Mouse (Mus musculus): ENCODE data around the gene Cd300e. TPM values are rescaled to one million over a fixed set of nuclear protein-coding genes. Genes with fewer than 3 reads are reported as not detected.

The Cd300e gene
- polyA plus RNA-seq, 1 experiment from 2014 or later = 0.21 TPM

DNA sequence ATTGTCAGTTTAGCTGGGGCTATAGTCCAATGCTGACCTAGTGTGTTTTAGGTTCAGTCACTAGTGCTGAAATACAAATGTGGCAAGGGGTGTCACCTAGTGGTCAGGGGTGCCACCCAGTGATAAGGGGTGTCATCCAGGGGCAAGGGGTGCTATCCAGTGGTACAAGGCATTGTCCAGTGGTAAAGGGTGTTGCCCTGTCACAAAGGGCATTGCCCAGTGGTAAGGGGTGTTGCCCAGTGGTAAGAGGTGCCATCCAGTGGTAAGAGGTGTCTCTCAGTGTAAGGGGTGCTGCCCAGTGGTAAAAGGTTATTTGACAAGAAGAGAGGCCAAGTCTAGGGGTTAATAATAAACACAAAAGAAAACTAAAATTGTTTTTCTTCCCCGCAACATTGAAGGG, 15.5 kb upstream of the Cd300e start:
- H3K4me1 ChIP-seq (ENCODE audit: insufficient read depth, low read depth, low read length) = no peaks in the 10 kb centered on the region
- H3K27me3 ChIP-seq (replicated peaks; ENCODE audit: insufficient read depth, low read length) = no peaks in the 10 kb centered on the region
- WGBS = 100% methylated on average over 1 of the region's 1 CpGs
- H3K9ac ChIP-seq (replicated peaks; ENCODE audit: low read depth) = no peak overlapping the region
- no peaks in the 10 kb centered on the region for H3K36me3 ChIP-seq (ENCODE audit: insufficient read depth, low read length)
- no peak overlapping the region for H3K27ac ChIP-seq (ENCODE audit: low read length)
- ATAC-seq (no peak), DNase-seq (ENCODE audit: low spot score) (no peak)
- no peaks in the 10 kb centered on the region for H3K9me3 ChIP-seq (ENCODE audit: low read length)
- H3K4me2 ChIP-seq (replicated peaks; ENCODE audit: low read depth, low read length) = no peak overlapping the region
- TF ChIP-seq EP300 (IDR thresholded peaks at IDR 0.05) (no peak), CTCF (IDR thresholded peaks at IDR 0.05) (no peak)
- H3K4me3 ChIP-seq (ENCODE audit: low read depth, low read length) = no peak overlapping the region

DNA sequence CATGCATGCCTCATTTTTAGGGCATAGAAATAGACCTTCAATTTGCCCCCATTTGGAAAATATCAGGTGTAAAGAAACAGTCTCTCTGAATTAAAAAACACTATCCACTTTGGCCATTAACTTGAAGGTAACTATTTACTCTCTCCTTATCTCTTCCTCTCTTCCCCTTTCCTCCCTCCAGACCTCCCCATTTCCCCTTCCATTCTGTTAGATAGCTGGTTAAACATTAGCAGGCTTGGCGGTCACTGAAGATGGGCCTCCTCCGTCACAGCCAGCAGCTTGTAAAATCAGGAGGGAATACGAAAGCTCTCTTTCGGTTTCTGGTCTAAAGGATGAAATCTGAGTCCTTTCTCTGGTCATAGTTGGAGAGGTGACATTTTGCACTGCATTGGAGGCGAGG, 13.9 kb upstream of the Cd300e start:
- H3K9ac ChIP-seq (replicated peaks; ENCODE audit: low read depth) = no peak overlapping the region
- ATAC-seq = no peak
- H3K36me3 ChIP-seq (ENCODE audit: insufficient read depth, low read length) = no peaks in the 10 kb centered on the region
- H3K27me3 ChIP-seq (replicated peaks; ENCODE audit: insufficient read depth, low read length) = no peaks in the 10 kb centered on the region
- TF ChIP-seq EP300 (IDR thresholded peaks at IDR 0.05) (no peak), CTCF (IDR thresholded peaks at IDR 0.05) (no peak)
- no peaks in the 10 kb centered on the region for H3K9me3 ChIP-seq (ENCODE audit: low read length)
- H3K4me3 ChIP-seq (ENCODE audit: low read depth, low read length) = no peak overlapping the region
- H3K4me1 ChIP-seq (ENCODE audit: insufficient read depth, low read depth, low read length) = 0 out of 2 replicates have a peak, but pooled peaks cover 3% of the 10 kb centered on the region
- no peak overlapping the region for H3K27ac ChIP-seq (ENCODE audit: low read length)
- DNase-seq (ENCODE audit: low spot score) = no peak
- WGBS = 34% methylated on average over 5 of the region's 5 CpGs
- H3K4me2 ChIP-seq (replicated peaks; ENCODE audit: low read depth, low read length) = no peak overlapping the region

DNA sequence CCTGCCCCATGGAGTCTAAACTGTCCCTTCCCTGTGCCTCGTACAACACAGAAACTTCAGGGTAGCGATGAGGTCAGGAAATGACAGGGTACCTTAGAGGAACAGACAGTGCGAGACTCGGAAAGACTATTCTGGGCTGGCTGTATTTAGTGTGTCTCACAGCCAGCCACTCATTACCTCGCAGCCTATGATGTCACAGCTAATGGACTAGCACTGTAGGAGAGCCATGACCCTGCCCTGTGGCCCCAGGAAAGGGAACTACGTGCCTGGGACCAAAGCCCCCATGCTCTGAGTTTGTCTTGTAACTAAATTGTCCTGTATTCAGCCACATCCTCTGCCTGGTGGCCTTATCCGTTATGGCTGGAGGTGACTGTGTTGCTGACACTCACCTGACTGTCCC, 13.4 kb upstream of the Cd300e start:
- Histone ChIP-seq H3K9me3 (ENCODE audit: low read length) (no peaks in the 10 kb centered on the region), H3K4me1 (ENCODE audit: insufficient read depth, low read depth, low read length) (0 out of 2 replicates have a peak, but pooled peaks cover 3% of the 10 kb centered on the region), H3K9ac (replicated peaks; ENCODE audit: low read depth) (no peak overlapping the region), H3K4me3 (ENCODE audit: low read depth, low read length) (no peak overlapping the region), H3K27me3 (replicated peaks; ENCODE audit: insufficient read depth, low read length) (no peaks in the 10 kb centered on the region), H3K27ac (ENCODE audit: low read length) (no peak overlapping the region), H3K36me3 (ENCODE audit: insufficient read depth, low read length) (no peaks in the 10 kb centered on the region), H3K4me2 (replicated peaks; ENCODE audit: low read depth, low read length) (no peak overlapping the region)
- 36% methylated on average over 7 of the region's 7 CpGs for WGBS
- no peak for TF ChIP-seq CTCF (IDR thresholded peaks at IDR 0.05)
- TF ChIP-seq EP300 (IDR thresholded peaks at IDR 0.05) = no peak
- DNase-seq (ENCODE audit: low spot score) (no peak), ATAC-seq (no peak)

DNA sequence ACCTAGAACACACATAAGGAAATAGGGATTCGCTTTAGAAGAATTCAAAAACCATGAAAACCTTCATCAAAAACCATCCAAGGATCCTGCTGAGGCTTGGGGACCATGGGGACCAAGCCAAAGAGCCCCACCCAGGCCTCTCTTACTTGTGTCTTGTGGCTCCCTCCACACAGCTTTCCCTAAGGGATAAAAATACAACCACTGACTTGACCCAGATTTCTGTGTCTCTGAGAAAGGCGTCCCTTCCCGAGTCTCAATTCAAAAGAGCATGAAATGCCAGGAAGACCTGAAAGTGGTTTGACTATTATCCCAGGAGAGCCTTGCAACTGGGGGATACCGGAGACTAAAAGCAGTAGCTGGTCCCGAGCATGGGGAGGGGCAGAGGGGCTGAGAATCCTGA, 11.0 kb upstream of the Cd300e start:
- ATAC-seq (no peak), DNase-seq (ENCODE audit: low spot score) (no peak)
- H3K9ac ChIP-seq (replicated peaks; ENCODE audit: low read depth) = 0 out of 2 replicates have a peak overlapping the region, but pooled peaks have one; percentile 8
- no peak overlapping the region for H3K4me3 ChIP-seq (ENCODE audit: low read depth, low read length)
- no peaks in the 10 kb centered on the region for H3K27me3 ChIP-seq (replicated peaks; ENCODE audit: insufficient read depth, low read length)
- H3K4me1 ChIP-seq (ENCODE audit: insufficient read depth, low read depth, low read length) = 0 out of 2 replicates have a peak, but pooled peaks cover 3% of the 10 kb centered on the region
- H3K36me3 ChIP-seq (ENCODE audit: insufficient read depth, low read length) = no peaks in the 10 kb centered on the region
- no peak overlapping the region for H3K4me2 ChIP-seq (replicated peaks; ENCODE audit: low read depth, low read length)
- TF ChIP-seq EP300 (IDR thresholded peaks at IDR 0.05) (no peak), CTCF (IDR thresholded peaks at IDR 0.05) (no peak)
- WGBS = 66% methylated on average over 5 of the region's 5 CpGs
- no peaks in the 10 kb centered on the region for H3K9me3 ChIP-seq (ENCODE audit: low read length)
- H3K27ac ChIP-seq (ENCODE audit: low read length) = no peak overlapping the region

DNA sequence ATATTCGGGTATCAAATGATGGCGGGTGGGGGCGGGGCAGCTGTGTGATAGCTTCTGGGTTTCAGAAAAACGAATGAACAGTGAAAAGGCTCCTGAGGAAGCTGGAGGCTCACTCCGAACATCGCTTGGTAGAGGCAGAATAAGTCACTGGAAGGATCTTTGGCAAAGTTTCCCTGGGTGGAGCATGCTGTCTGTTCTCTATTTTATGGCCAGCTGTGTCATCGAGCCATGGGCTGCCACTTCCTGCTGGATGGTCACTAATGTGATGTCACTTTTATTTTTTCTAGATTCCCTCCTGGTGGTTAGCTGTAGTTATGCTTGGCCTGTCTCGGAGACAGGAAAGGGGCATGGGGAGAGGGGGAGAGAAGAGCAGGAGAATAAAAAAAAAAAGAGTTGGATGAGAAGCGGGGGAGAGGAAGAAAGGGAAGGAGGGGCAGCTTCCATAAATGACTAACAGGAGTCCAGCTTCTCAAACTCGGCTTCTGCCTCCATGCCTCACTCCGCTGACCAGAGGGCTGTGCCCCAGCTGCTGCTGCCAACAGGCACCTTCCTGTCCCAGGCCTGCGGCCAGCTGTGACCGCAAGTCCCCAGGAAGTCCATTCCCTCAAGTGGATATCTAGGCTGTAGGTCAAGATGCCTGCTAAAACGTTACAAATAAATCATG, 9.8 kb upstream of the Cd300e start:
- H3K4me1 ChIP-seq (ENCODE audit: insufficient read depth, low read depth, low read length) = 0 out of 2 replicates have a peak, but pooled peaks cover 3% of the 10 kb centered on the region
- 7% methylated on average over 13 of the region's 14 CpGs for WGBS
- H3K9ac ChIP-seq (replicated peaks; ENCODE audit: low read depth) = no peak overlapping the region
- no peaks in the 10 kb centered on the region for H3K27me3 ChIP-seq (replicated peaks; ENCODE audit: insufficient read depth, low read length)
- peak overlapping the region; percentile 28 for H3K4me2 ChIP-seq (replicated peaks; ENCODE audit: low read depth, low read length)
- no peak overlapping the region for H3K4me3 ChIP-seq (ENCODE audit: low read depth, low read length)
- peak; percentile 86 for DNase-seq (ENCODE audit: low spot score)
- H3K36me3 ChIP-seq (ENCODE audit: insufficient read depth, low read length) = no peaks in the 10 kb centered on the region
- ATAC-seq = peak; percentile 85
- peak overlapping the region; percentile 27; the same call in 1 of the 2 replicates for H3K27ac ChIP-seq (ENCODE audit: low read length)
- TF ChIP-seq CTCF (IDR thresholded peaks at IDR 0.05) (peak; percentile 37), EP300 (IDR thresholded peaks at IDR 0.05) (no peak)
- H3K9me3 ChIP-seq (ENCODE audit: low read length) = no peaks in the 10 kb centered on the region

DNA sequence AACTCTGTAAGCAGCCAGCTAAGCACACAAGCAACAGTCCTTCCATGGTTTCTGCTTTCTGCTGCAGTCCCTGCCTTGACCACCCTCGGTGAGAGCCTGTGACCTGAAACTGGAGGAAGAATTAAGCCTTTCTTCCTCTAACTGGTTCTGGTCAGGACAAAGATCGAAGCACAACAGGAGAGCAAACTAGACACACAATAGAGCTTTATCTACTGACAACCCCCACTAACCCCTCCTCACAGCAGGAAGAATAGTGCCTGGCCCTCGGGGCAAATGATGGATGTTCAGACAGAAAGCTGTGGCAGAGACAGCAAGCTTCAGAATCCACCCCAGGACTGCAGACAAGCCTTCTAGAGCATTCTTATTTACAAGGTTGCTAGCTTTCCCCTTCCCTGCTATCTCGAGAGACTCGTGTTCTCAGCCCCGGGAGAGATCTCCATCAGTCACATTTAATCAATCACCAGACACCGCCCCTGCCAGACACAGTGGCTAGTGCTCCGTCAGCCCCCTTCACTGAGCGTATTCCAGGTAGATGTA, 9.1 kb upstream of the Cd300e start:
- WGBS = 4% methylated on average over 9 of the region's 9 CpGs

More for the DNA sequence above, 9.1 kb upstream of the Cd300e start:
- Histone ChIP-seq H3K4me2 (replicated peaks; ENCODE audit: low read depth, low read length) (peak overlapping the region; percentile 28; the same call in 1 of the 2 replicates), H3K9ac (replicated peaks; ENCODE audit: low read depth) (no peak overlapping the region), H3K9me3 (ENCODE audit: low read length) (no peaks in the 10 kb centered on the region), H3K4me1 (ENCODE audit: insufficient read depth, low read depth, low read length) (0 out of 2 replicates have a peak, but pooled peaks cover 3% of the 10 kb centered on the region), H3K36me3 (ENCODE audit: insufficient read depth, low read length) (no peaks in the 10 kb centered on the region), H3K27ac (ENCODE audit: low read length) (no peak overlapping the region), H3K27me3 (replicated peaks; ENCODE audit: insufficient read depth, low read length) (no peaks in the 10 kb centered on the region), H3K4me3 (ENCODE audit: low read depth, low read length) (no peak overlapping the region)
- DNase-seq (ENCODE audit: low spot score) = no peak
- TF ChIP-seq CTCF (IDR thresholded peaks at IDR 0.05) = no peak
- TF ChIP-seq EP300 (IDR thresholded peaks at IDR 0.05) = no peak
- no peak for ATAC-seq
